Mouse (Mus musculus): ENCODE results near the gene Exd1. TPM values are rescaled to one million over a fixed set of nuclear protein-coding genes. Genes with fewer than 3 reads are reported as not detected.

The Exd1 gene
- polyA plus RNA-seq, 1 experiment, result 2.4 TPM

DNA sequence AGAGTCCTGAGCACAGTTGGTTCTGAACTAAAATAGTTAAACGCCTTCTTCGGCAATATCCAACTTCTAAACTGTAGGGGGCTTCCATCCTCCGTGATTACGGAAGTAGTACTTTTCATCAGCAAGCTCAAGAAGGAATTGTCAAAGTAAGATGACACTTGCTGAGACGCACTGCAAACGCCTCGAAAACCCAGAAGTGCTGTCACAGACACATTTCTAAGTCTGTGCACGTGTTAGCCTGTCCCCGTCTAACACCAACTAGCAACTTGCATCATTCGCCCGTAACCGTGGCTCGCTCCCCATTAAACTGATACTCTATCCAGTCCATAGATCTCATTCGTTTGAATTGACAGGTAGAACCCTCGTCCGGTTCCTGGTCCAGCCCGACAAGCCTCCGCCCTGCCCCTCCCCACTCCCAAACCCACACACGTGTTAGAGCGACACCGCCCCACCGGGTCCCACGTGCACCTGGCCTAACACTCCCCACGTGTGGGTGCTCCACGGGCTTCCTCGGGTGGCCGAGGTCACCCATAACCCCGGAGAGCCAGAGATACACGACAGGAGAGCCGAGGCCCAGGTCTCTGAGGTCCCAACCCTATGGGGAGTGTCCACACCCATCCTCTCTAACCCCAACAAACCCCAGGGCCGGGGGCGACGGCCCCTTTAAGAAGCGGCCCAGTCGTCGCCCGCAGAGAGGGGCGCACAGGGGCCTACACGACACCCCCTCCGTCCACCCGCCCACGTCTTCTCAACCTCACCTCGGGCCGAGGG is 70.6 kb downstream of the Exd1 start:
- H3K36me3 ChIP-seq (ENCODE audit: control insufficient read depth, insufficient read depth, low read length, poor library complexity, severe bottlenecking), result peaks cover 4% of the 10 kb centered on the region
- peak overlapping the region; percentile 89 for H3K4me3 ChIP-seq (ENCODE audit: low read depth, low read length)
- no peak for TF ChIP-seq CTCF (IDR thresholded peaks at IDR 0.05; ENCODE audit: low read depth, low read length)
- TF ChIP-seq POLR2A (IDR thresholded peaks at IDR 0.05; ENCODE audit: insufficient read depth, low read length), result no peak
- TF ChIP-seq EP300 (IDR thresholded peaks at IDR 0.05; ENCODE audit: insufficient read depth, low read depth, low read length), result 0 out of 2 replicates have a peak, but pooled peaks have one; percentile 19
- no peaks in the 10 kb centered on the region for H3K27me3 ChIP-seq (ENCODE audit: control insufficient read depth, insufficient read depth, low read length, poor library complexity, severe bottlenecking)
- no peaks in the 10 kb centered on the region for H3K9me3 ChIP-seq (replicated peaks; ENCODE audit: control insufficient read depth, insufficient read depth, low read length, poor library complexity, severe bottlenecking)
- peak overlapping the region; percentile 98 for H3K9ac ChIP-seq (ENCODE audit: low read depth, poor library complexity, severe bottlenecking)
- peak overlapping the region; percentile 62 for H3K27ac ChIP-seq (ENCODE audit: insufficient read depth, low read length)
- H3K4me1 ChIP-seq (ENCODE audit: control insufficient read depth, insufficient read depth, low read length), result peaks cover 2% of the 10 kb centered on the region

DNA sequence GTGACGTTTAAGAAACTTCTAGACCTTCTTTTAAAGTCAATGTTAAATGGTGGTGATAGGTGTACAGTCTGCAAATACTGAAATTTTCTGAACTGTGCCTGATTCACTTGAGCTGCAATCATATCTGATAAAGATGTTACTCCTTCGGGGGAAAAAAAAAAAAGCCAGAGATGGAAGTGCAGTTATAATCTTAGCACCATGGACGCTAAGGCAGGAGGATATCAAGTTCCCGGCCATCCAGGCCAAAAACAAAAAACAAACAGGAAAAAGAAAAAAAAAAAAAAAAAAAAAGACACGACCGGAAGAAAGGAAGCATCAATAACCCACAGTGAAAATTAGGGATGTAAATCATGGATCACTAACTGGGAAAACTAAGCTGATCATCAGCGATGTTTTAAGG is 71.3 kb downstream of the Exd1 start:
- Histone ChIP-seq H3K9ac (ENCODE audit: low read depth, poor library complexity, severe bottlenecking) (peak overlapping the region; percentile 98), H3K4me3 (ENCODE audit: low read depth, low read length) (no peak overlapping the region; the same call in 1 of the 2 replicates), H3K36me3 (ENCODE audit: control insufficient read depth, insufficient read depth, low read length, poor library complexity, severe bottlenecking) (peaks cover 4% of the 10 kb centered on the region), H3K9me3 (replicated peaks; ENCODE audit: control insufficient read depth, insufficient read depth, low read length, poor library complexity, severe bottlenecking) (no peaks in the 10 kb centered on the region), H3K27me3 (ENCODE audit: control insufficient read depth, insufficient read depth, low read length, poor library complexity, severe bottlenecking) (no peaks in the 10 kb centered on the region), H3K27ac (ENCODE audit: insufficient read depth, low read length) (peak overlapping the region; percentile 62; the same call in 1 of the 2 replicates), H3K4me1 (ENCODE audit: control insufficient read depth, insufficient read depth, low read length) (peaks cover 2% of the 10 kb centered on the region)
- TF ChIP-seq EP300 (IDR thresholded peaks at IDR 0.05; ENCODE audit: insufficient read depth, low read depth, low read length), result no peak
- TF ChIP-seq POLR2A (IDR thresholded peaks at IDR 0.05; ENCODE audit: insufficient read depth, low read length), result no peak
- TF ChIP-seq CTCF (IDR thresholded peaks at IDR 0.05; ENCODE audit: low read depth, low read length), result no peak

Other genes starting within 250 kb of the Exd1 start
- 0.18 TPM in 1 of 2 replicates, not detected in the other for gene Dll4, start 221.8 kb downstream of the Exd1 start, polyA plus RNA-seq (2011; ENCODE audit: insufficient read depth, insufficient read length, low read depth, missing spikeins)
- gene Chac1, start 196.4 kb downstream of the Exd1 start, polyA plus RNA-seq (2011; ENCODE audit: insufficient read depth, insufficient read length, low read depth, missing spikeins), result 3.6 and 3.8 TPM in 2 replicates
- 27.8 and 28.0 TPM in 2 replicates for gene Ino80, start 69.9 kb downstream of the Exd1 start, polyA plus RNA-seq (2011; ENCODE audit: insufficient read depth, insufficient read length, low read depth, missing spikeins)
- gene Chp1, start 70 bp upstream of the Exd1 start, polyA plus RNA-seq (2011; ENCODE audit: insufficient read depth, insufficient read length, low read depth, missing spikeins), result 50.6 and 52.6 TPM in 2 replicates
- gene Nusap1, start 70.7 kb upstream of the Exd1 start, polyA plus RNA-seq (2011; ENCODE audit: insufficient read depth, insufficient read length, low read depth, missing spikeins), result 185 and 189 TPM in 2 replicates
- 45.3 and 53.0 TPM in 2 replicates for gene Oip5, start 70.8 kb upstream of the Exd1 start, polyA plus RNA-seq (2011; ENCODE audit: insufficient read depth, insufficient read length, low read depth, missing spikeins)
- 56.0 and 59.3 TPM in 2 replicates for gene Ndufaf1, start 115.2 kb upstream of the Exd1 start, polyA plus RNA-seq (2011; ENCODE audit: insufficient read depth, insufficient read length, low read depth, missing spikeins)
- gene Rtf1, start 127.4 kb upstream of the Exd1 start, polyA plus RNA-seq (2011; ENCODE audit: insufficient read depth, insufficient read length, low read depth, missing spikeins), result 34.9 and 47.3 TPM in 2 replicates
- 1.6 and 1.7 TPM in 2 replicates for gene Itpka, start 194.7 kb upstream of the Exd1 start, polyA plus RNA-seq (2011; ENCODE audit: insufficient read depth, insufficient read length, low read depth, missing spikeins)
- 1.1 and 1.6 TPM in 2 replicates for gene Ltk, start 212.8 kb upstream of the Exd1 start, polyA plus RNA-seq (2011; ENCODE audit: insufficient read depth, insufficient read length, low read depth, missing spikeins)
- gene Rpap1, start 239.9 kb upstream of the Exd1 start, polyA plus RNA-seq (2011; ENCODE audit: insufficient read depth, insufficient read length, low read depth, missing spikeins), result 42.6 and 43.3 TPM in 2 replicates